Mouse (Mus musculus): ENCODE results near the gene Blm.

GRCm38 (mm10) chr7:80496656-80497055 lies 38.3 kb downstream of the Blm start:
- TF ChIP-seq CTCF (IDR thresholded peaks at IDR 0.05; ENCODE audit: extremely low read depth, insufficient read length, insufficient replicate concordance, low read depth, low read length) (no peak), POLR2A (IDR thresholded peaks at IDR 0.05; ENCODE audit: low read depth, low read length) (no peak)
